Mouse (Mus musculus) liver, embryonic 14.5 days (tissue): ENCODE data around the gene Zcchc9. TPM values are rescaled to one million over a fixed set of nuclear protein-coding genes. Genes with fewer than 3 reads are reported as not detected.

Experiments used
- ATAC-seq: fragments of 200-750 bp; cut with Nextera tagmentation; 2 replicates; pipeline ENCODE4 v1.8.0; 2017; ENCODE audit warnings: moderate number of reproducible peaks, mild to moderate bottlenecking, moderate library complexity; ENCODE audit not compliant: insufficient read depth
- DNase-seq, 3 experiments: peaks; one replicate each; pipeline ENCODE4 v3.0.0-alpha.2; 2012 to 2013; ENCODE audit warnings: low read depth in 3 of 3, low spot score in 3 of 3
- H3K27ac ChIP-seq: fragments of 300-500 bp; sonication (generic); 2 replicates; pipeline ENCODE4 v1.5.1; 2014; ENCODE audit warnings: moderate library complexity, mild to moderate bottlenecking, control low read depth, inconsistent platforms
- H3K27me3 ChIP-seq: fragments of 300-500 bp; sonication (generic); 2 replicates; pipeline ENCODE4 v1.6.1; 2014; ENCODE audit warnings: mild to moderate bottlenecking, low read length, moderate library complexity; ENCODE audit not compliant: control insufficient read depth, insufficient read depth
- H3K36me3 ChIP-seq: fragments of 300-500 bp; sonication (generic); replicated peaks from 2 replicates; pipeline ENCODE4 v1.6.1; 2014; ENCODE audit warnings: low read depth; ENCODE audit not compliant: control insufficient read depth, insufficient read depth
- H3K4me1 ChIP-seq, 2 experiments: fragments of 200-500 bp in 1 of 2; fragments of 300-500 bp in 1 of 2; sonication (generic) in 1 of 2; replicated peaks; 2 replicates each; pipeline ENCODE4 v1.6.1; 2012 to 2014; ENCODE audit warnings: antibody characterized with exemption in 1 of 2, inconsistent platforms in 1 of 2, low read length in 1 of 2; ENCODE audit not compliant: control insufficient read depth in 2 of 2, insufficient read depth in 2 of 2
- H3K4me2 ChIP-seq: fragments of 300-500 bp; sonication (generic); 2 replicates; pipeline ENCODE4 v1.6.1; 2014; ENCODE audit warnings: low read depth, mild to moderate bottlenecking, control low read depth, moderate library complexity
- H3K4me3 ChIP-seq, 2 experiments: fragments of 200-500 bp in 1 of 2; fragments of 300-500 bp in 1 of 2; sonication (generic) in 1 of 2; 2 replicates each; pipeline ENCODE4 v1.5.1; 2012 to 2014; ENCODE audit warnings: low read depth in 2 of 2, low read length in 2 of 2, mild to moderate bottlenecking in 2 of 2, control low read depth in 1 of 2, inconsistent platforms in 1 of 2, moderate library complexity in 1 of 2; ENCODE audit not compliant: insufficient read depth in 1 of 2
- H3K9ac ChIP-seq: fragments of 300-500 bp; sonication (generic); replicated peaks from 2 replicates; pipeline ENCODE4 v1.6.1; 2014; ENCODE audit warnings: mild to moderate bottlenecking, control low read depth, moderate library complexity
- H3K9me3 ChIP-seq: fragments of 300-500 bp; sonication (generic); 2 replicates; pipeline ENCODE4 v1.6.1; 2016; ENCODE audit warnings: low read length, mixed read lengths; ENCODE audit not compliant: control insufficient read depth
- CTCF ChIP-seq: IDR thresholded peaks from 2 replicates; pipeline ENCODE4 v1.5.1; 2016; ENCODE audit warnings: antibody characterized with exemption, low read depth, control low read depth
- EP300 ChIP-seq: IDR thresholded peaks from 2 replicates; pipeline ENCODE4 v1.6.1; 2016; ENCODE audit warnings: antibody characterized with exemption, low read depth
- WGBS: fragments of 180-500 bp; shearing (Covaris S2); extraction: QIAGEN DNeasy Blood & Tissue Kit; methylation state at CpG from one replicate; pipeline ENCODE4 v1.1.7; 2014; ENCODE audit not compliant: insufficient replicate concordance; 5-methylcytosine and 5-hydroxymethylcytosine counted together
- polyA plus RNA-seq, 2 experiments: library from polyadenylated mRNA; depleted of rRNA in 1 of 2; stranded (reverse) in 1 of 2; unstranded in 1 of 2; fragments of >200 nt; fragmentation: Nextera tagmentation in 1 of 2; extraction: Ambion mirVana in 1 of 2; gene quantifications; 2 replicates each; pipeline versions ENCODE4 v1.2.1 to v1.2.3; 2012 to 2014

The Zcchc9 gene
- 13.1 and 13.9 TPM in 2 replicates for polyA plus RNA-seq (2012; rRNA removed)
- 6.5 and 7.3 TPM in 2 replicates for polyA plus RNA-seq (2014; fragmentation: Nextera tagmentation; extraction: Ambion mirVana)

GRCm38 (mm10) chr13:91807155-91807839 is at the start of gene Zcchc9:
Zcchc9 (minus strand) TSS chr13:91807705.
- Histone ChIP-seq H3K9ac (peak within 1 kb of the TSS; percentile 69), H3K4me3 (peak within 1 kb of the TSS; percentile 70 to 84), H3K4me1 (peaks cover 3 to 5% of the 10 kb centered on the region in 2 experiments; a peak in 3 of 4 replicates), H3K4me2 (peak within 1 kb of the TSS; percentile 64), H3K9me3 (no peaks in the 10 kb centered on the region), H3K27me3 (no peaks in the 10 kb centered on the region), H3K27ac (peak within 1 kb of the TSS; percentile 68), H3K36me3 (peaks cover 10% of the 10 kb centered on the region)
- peak; percentile 97 for ATAC-seq
- WGBS, result under 1% methylated on average over 50 of the region's 50 CpGs
- DNase-seq, result peak; percentile 80 to 83 (median 81)
- TF ChIP-seq EP300 (no peak), CTCF (peak; percentile 51)

- Histone ChIP-seq H3K4me2 (no peak overlapping the region), H3K9me3 (no peaks in the 10 kb centered on the region), H3K27ac (no peak overlapping the region), H3K9ac (no peak overlapping the region), H3K36me3 (no peaks in the 10 kb centered on the region), H3K4me1 (no peaks in the 10 kb centered on the region), H3K4me3 (no peak overlapping the region), H3K27me3 (no peaks in the 10 kb centered on the region)
- no peak for DNase-seq
- no peak for TF ChIP-seq CTCF
- no peak for TF ChIP-seq EP300
- no peak for ATAC-seq
- 52% methylated on average over 3 of the region's 3 CpGs for WGBS
Measured at GRCm38 (mm10) chr13:91854412-91854811, 46.9 kb upstream of the Zcchc9 start.

- Histone ChIP-seq H3K4me1 (no peaks in the 10 kb centered on the region), H3K9ac (no peak overlapping the region), H3K27me3 (no peaks in the 10 kb centered on the region), H3K27ac (no peak overlapping the region), H3K36me3 (no peaks in the 10 kb centered on the region), H3K4me2 (no peak overlapping the region), H3K4me3 (no peak overlapping the region), H3K9me3 (no peaks in the 10 kb centered on the region)
- ATAC-seq, result no peak
- DNase-seq, result no peak
- TF ChIP-seq CTCF (no peak), EP300 (no peak)
Measured at GRCm38 (mm10) chr13:91827876-91828275, 20.4 kb upstream of the Zcchc9 start.

- H3K27ac ChIP-seq, result no peak overlapping the region
- no peaks in the 10 kb centered on the region for H3K4me1 ChIP-seq
- H3K4me3 ChIP-seq, result no peak overlapping the region
- TF ChIP-seq CTCF (no peak), EP300 (no peak)
- H3K9me3 ChIP-seq, result no peaks in the 10 kb centered on the region
- no peak overlapping the region for H3K4me2 ChIP-seq
- H3K9ac ChIP-seq, result no peak overlapping the region
- DNase-seq (no peak), ATAC-seq (no peak)
- no peaks in the 10 kb centered on the region for H3K36me3 ChIP-seq
- 78% methylated on average over 2 of the region's 2 CpGs for WGBS
- H3K27me3 ChIP-seq, result no peaks in the 10 kb centered on the region
Measured at GRCm38 (mm10) chr13:91826066-91826465, 18.6 kb upstream of the Zcchc9 start.

- DNase-seq, result no peak
Measured at GRCm38 (mm10) chr13:91824845-91825550, 17.5 kb upstream of the Zcchc9 start.

More at GRCm38 (mm10) chr13:91824845-91825550, 17.5 kb upstream of the Zcchc9 start:
- no peak for ATAC-seq
- H3K9ac ChIP-seq, result no peak overlapping the region
- no peak overlapping the region for H3K4me3 ChIP-seq
- H3K4me1 ChIP-seq, result no peaks in the 10 kb centered on the region
- no peaks in the 10 kb centered on the region for H3K27me3 ChIP-seq
- no peak overlapping the region for H3K4me2 ChIP-seq
- no peak overlapping the region for H3K27ac ChIP-seq
- TF ChIP-seq EP300 (no peak), CTCF (no peak)
- no peaks in the 10 kb centered on the region for H3K9me3 ChIP-seq
- H3K36me3 ChIP-seq, result no peaks in the 10 kb centered on the region
- 63% methylated on average over 4 of the region's 4 CpGs for WGBS
